Mouse (Mus musculus) olfactory bulb, adult 2 months (tissue): Measurements from ENCODE around the gene Pgk2.

Experiments
- CTCF ChIP-seq: fragments of 200-500 bp; IDR thresholded peaks from 2 replicates; pipeline ENCODE4 v1.5.1; 2012; ENCODE audit warnings: low read depth, mild to moderate bottlenecking, low read length, moderate library complexity; ENCODE audit not compliant: insufficient read depth
- POLR2A ChIP-seq: fragments of 200-500 bp; IDR thresholded peaks from 2 replicates; pipeline ENCODE4 v1.6.1; 2012; ENCODE audit warnings: mild to moderate bottlenecking, low read depth, low read length, moderate library complexity; ENCODE audit not compliant: insufficient read depth

DNA sequence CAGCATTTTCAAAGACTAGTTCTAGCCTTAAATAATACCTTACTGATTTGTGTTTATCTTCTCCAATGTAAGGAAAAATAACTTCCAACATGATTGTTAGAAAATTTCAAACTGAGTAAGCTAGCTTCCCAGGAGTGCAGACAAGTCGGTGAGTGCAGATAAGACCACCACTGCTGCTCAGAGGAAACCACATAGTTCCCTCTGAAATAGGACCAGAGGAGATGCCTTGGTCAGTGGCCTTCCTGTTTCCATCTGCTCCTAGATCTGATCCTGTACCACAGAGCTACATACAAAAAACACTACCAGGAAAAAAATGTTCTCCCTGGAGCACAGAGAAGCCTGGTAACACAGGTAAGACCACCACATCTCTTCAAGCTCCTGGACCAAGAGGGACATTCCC lies 44.0 kb upstream of the Pgk2 start:
- TF ChIP-seq CTCF (no peak), POLR2A (no peak)
